Mouse (Mus musculus) G1E (cell line): ENCODE data around the gene Sema3c.

Source experiments
- CTCF ChIP-seq: IDR thresholded peaks from 2 replicates; pipeline ENCODE4 v1.5.1; 2012; ENCODE audit warnings: low read depth, low read length, inconsistent platforms, mixed read lengths
- GATA1 ChIP-seq: IDR thresholded peaks from 2 replicates; pipeline ENCODE4 v1.6.1; 2012; ENCODE audit warnings: borderline replicate concordance, low read length, inconsistent platforms, mixed read lengths
- TAL1 ChIP-seq: conservative IDR thresholded peaks from 2 replicates; pipeline ENCODE4 v1.6.1; 2012; ENCODE audit warnings: low read depth, low read length, inconsistent platforms, mixed read lengths

DNA sequence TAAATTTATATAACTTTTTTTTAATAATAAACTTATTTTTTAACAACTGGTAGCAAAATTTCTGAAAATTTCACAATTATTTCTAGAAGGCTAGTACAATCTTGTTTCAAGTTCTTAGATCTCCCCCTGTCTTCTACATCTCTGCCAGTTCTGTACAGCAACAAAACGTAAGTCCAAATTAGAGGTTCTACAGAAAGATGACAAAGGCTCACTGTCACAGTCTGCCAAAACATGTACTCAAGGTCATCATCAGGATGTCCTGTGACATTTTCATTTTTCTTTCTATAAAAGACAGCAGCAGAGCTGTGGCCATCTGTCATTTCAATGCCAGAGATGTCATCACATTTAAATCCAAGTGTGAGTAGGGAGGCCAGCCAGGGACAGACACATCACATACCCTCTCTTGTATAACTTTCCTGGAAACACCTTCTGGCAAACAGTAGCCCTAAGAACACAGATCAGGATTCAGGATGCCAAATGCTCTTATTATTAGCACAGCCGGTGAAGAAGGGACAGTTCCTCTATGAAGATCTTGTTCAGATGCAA lies 29.1 kb upstream of the Sema3c start:
- TF ChIP-seq CTCF (no peak), GATA1 (no peak), TAL1 (no peak)
